Comparison of ENCODE assay signal across 20 mouse cellular contexts in genomic region chr14:30311206-30311889, GRCm38 (mm10).
DNase-seq lines count a peak whose midpoint lies in the region; ATAC-seq lines count a peak whose summit lies in the region.
"Had no signal": no experiment of that assay in that cellular context is flagged by ENCODE, and none has a peak within 500 bp of the region (broad histone marks: within the 10 kb centered on the region; RNA-seq: fewer than 3 reads in every experiment).

No protein-coding gene starts in this region.

- 30% methylated on average over 13 of the region's 13 CpGs for WGBS in lung, embryonic 16.5 days

- no peaks in the 10 kb centered on the region for H3K36me3 ChIP-seq in lung, embryonic 16.5 days (ENCODE audit: control insufficient read depth, insufficient read depth, low read length)
- no peaks in the 10 kb centered on the region for H3K36me3 ChIP-seq in splenic B cell, adult 2 months (ENCODE audit: control insufficient read depth, insufficient read depth, low read length, poor library complexity, severe bottlenecking)
- H3K36me3 ChIP-seq: hindbrain, embryonic 12.5 days; intestine, embryonic 15.5 days; kidney, embryonic 15.5 days; limb, embryonic 12.5 days; liver, embryonic 15.5 days; neural tube, embryonic 12.5 days had no signal

- no peak overlapping the region for H3K9ac ChIP-seq in lung, embryonic 16.5 days (ENCODE audit: low read length)
- H3K9ac ChIP-seq: hindbrain, embryonic 12.5 days; intestine, embryonic 15.5 days; kidney, embryonic 15.5 days; limb, embryonic 12.5 days; liver, embryonic 15.5 days; neural tube, embryonic 12.5 days had no signal

- H3K9me3 ChIP-seq in lung, embryonic 16.5 days (ENCODE audit: control insufficient read depth, low read length), result no peaks in the 10 kb centered on the region
- H3K9me3 ChIP-seq: hindbrain, embryonic 12.5 days; intestine, embryonic 15.5 days; kidney, embryonic 15.5 days; limb, embryonic 12.5 days; liver, embryonic 15.5 days; neural tube, embryonic 12.5 days had no signal

- peaks cover 12% of the 10 kb centered on the region for H3K4me1 ChIP-seq in lung, embryonic 16.5 days (replicated peaks; ENCODE audit: control insufficient read depth, insufficient read depth, low read length)
- H3K4me1 ChIP-seq: intestine, embryonic 15.5 days; kidney, embryonic 15.5 days; limb, embryonic 12.5 days; liver, embryonic 15.5 days had no signal

- no peaks in the 10 kb centered on the region for H3K27me3 ChIP-seq in lung, embryonic 16.5 days (ENCODE audit: control insufficient read depth, insufficient read depth, low read depth, low read length)
- H3K27me3 ChIP-seq in splenic B cell, adult 2 months (ENCODE audit: control insufficient read depth, insufficient read depth, low read length, poor library complexity, severe bottlenecking), result no peaks in the 10 kb centered on the region
- H3K27me3 ChIP-seq: hindbrain, embryonic 12.5 days; intestine, embryonic 15.5 days; kidney, embryonic 15.5 days; limb, embryonic 12.5 days; liver, embryonic 15.5 days; neural tube, embryonic 12.5 days had no signal

- no peak overlapping the region for H3K4me2 ChIP-seq in lung, embryonic 16.5 days (ENCODE audit: low read depth, low read length)
- H3K4me2 ChIP-seq: hindbrain, embryonic 12.5 days; intestine, embryonic 15.5 days; kidney, embryonic 15.5 days; limb, embryonic 12.5 days; liver, embryonic 15.5 days; neural tube, embryonic 12.5 days had no signal

- peak; percentile 60 for ATAC-seq in lung, embryonic 16.5 days (ENCODE audit: low read depth)
- ATAC-seq: intestine, embryonic 15.5 days had no signal

- H3K27ac ChIP-seq in lung, embryonic 16.5 days (ENCODE audit: low read length), result no peak overlapping the region
- H3K27ac ChIP-seq: hindbrain, embryonic 12.5 days; intestine, embryonic 15.5 days; kidney, embryonic 15.5 days; limb, embryonic 12.5 days; liver, embryonic 15.5 days; neural tube, embryonic 12.5 days had no signal

- no peak overlapping the region for H3K4me3 ChIP-seq in lung, embryonic 16.5 days (ENCODE audit: low read length)
- H3K4me3 ChIP-seq: hindbrain, embryonic 12.5 days; intestine, embryonic 15.5 days; kidney, embryonic 15.5 days; limb, embryonic 12.5 days; liver, embryonic 15.5 days; neural tube, embryonic 12.5 days had no signal

- peak; percentile 25 for DNase-seq in cerebellum, adult 9-10 months
- no peak for DNase-seq in cerebellum, adult 18-20 months
- peak; percentile 16 to 30 for DNase-seq in spleen, postnatal 36 days (ENCODE audit: low spot score in 2 of 2)
- no peak for DNase-seq in spleen, postnatal 14 days (ENCODE audit: low spot score in 2 of 2)
- DNase-seq in splenic B cell, adult 2 months (ENCODE audit: low read depth, low spot score), result peak; percentile 53
- DNase-seq in right cerebral cortex, postnatal 4 days, result no peak
- no peak for DNase-seq in frontal cortex, postnatal 14 days (ENCODE audit: low spot score in 2 of 2)
- DNase-seq: B cell, adult 2 months; cerebellum, postnatal 14 days; embryo, embryonic 11 days; gastrocnemius, postnatal 36 days; right cerebral cortex, postnatal 25 days; thymus, adult 2 months had no signal

Comparison
In these comparisons a context has a peak if more than half of its experiments do, and no peak if none do; other contexts are left out.
1. DNase-seq: peak in cerebellum, adult 9-10 months (single experiment), spleen, postnatal 36 days (2 of 2) and splenic B cell, adult 2 months (single experiment); none in cerebellum, adult 18-20 months (0 of 2), spleen, postnatal 14 days (0 of 2), right cerebral cortex, postnatal 4 days (single experiment) and frontal cortex, postnatal 14 days (0 of 2).